In the genomic region with DNA sequence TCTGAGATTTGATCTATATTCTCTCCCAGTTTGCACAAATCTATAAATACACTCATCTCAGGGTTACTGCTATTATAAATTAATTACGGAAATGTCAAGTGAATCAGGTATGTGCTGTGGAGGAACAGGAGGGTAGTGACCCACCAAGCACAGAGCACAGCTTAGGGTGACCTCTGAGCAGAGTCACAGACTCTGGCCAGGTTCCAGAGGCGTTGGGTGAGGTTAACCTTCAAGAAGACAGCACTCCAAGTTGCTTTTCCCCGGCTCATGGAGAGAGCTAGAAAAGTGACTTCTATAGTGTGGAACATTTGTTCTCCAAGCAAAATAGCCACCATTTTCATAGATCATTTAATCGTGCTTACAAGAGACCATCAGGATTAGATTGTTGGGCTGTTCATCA, we compare ENCODE assay signal across 22 mouse cellular contexts.
DNase-seq lines count a peak whose midpoint lies in the region; ATAC-seq and TF ChIP-seq lines count a peak whose summit lies in the region.
"Had no signal": no experiment of that assay in that cellular context is flagged by ENCODE, and none has a peak within 500 bp of the region (broad histone marks: within the 10 kb centered on the region; RNA-seq: fewer than 3 reads in every experiment).

No protein-coding gene starts in this region.

- no peak overlapping the region for H3K27ac ChIP-seq in kidney, adult 2 months (ENCODE audit: insufficient read depth, low read depth, low read length)
- H3K27ac ChIP-seq in kidney, embryonic 16.5 days (ENCODE audit: low read length): no peak overlapping the region
- H3K27ac ChIP-seq in stomach, postnatal 0 days (replicated peaks): no peak overlapping the region
- H3K27ac ChIP-seq: embryonic facial prominence, embryonic 12.5 days; forebrain, embryonic 12.5 days; hindbrain, embryonic 15.5 days; limb, embryonic 15.5 days; liver, embryonic 15.5 days; lung, embryonic 15.5 days; stomach, embryonic 15.5 days had no signal

- no peak for TF ChIP-seq POLR2A in kidney, adult 2 months (IDR thresholded peaks at IDR 0.05; ENCODE audit: low read depth, low read length)

- H3K9ac ChIP-seq in kidney, embryonic 16.5 days (replicated peaks; ENCODE audit: low read length): no peak overlapping the region
- H3K9ac ChIP-seq in stomach, postnatal 0 days (ENCODE audit: low read length): no peak overlapping the region
- H3K9ac ChIP-seq: embryonic facial prominence, embryonic 12.5 days; forebrain, embryonic 12.5 days; hindbrain, embryonic 15.5 days; limb, embryonic 15.5 days; liver, embryonic 15.5 days; lung, embryonic 15.5 days; stomach, embryonic 15.5 days had no signal

- no peak for TF ChIP-seq CTCF in kidney, adult 2 months (conservative IDR thresholded peaks at IDR 0.05; ENCODE audit: insufficient read depth, insufficient read length, low read depth, low read length)
- TF ChIP-seq CTCF in stomach, postnatal 0 days (IDR thresholded peaks at IDR 0.05; ENCODE audit: low read depth): no peak

- ATAC-seq in kidney, embryonic 16.5 days (ENCODE audit: low FRiP score, low TSS enrichment): no peak
- 0 out of 2 replicates have a peak, but pooled peaks have one; percentile 24 for ATAC-seq in stomach, postnatal 0 days (ENCODE audit: low FRiP score, low TSS enrichment)

- peaks cover 4% of the 10 kb centered on the region; the same call in 1 of the 2 replicates for H3K4me1 ChIP-seq in kidney, adult 2 months (ENCODE audit: control insufficient read depth, insufficient read depth, low read length)
- peaks cover 14% of the 10 kb centered on the region for H3K4me1 ChIP-seq in kidney, embryonic 16.5 days (ENCODE audit: insufficient read depth, low read length)
- no peaks in the 10 kb centered on the region; the same call in 1 of the 2 replicates for H3K4me1 ChIP-seq in stomach, postnatal 0 days (replicated peaks; ENCODE audit: control insufficient read depth, insufficient read depth)
- H3K4me1 ChIP-seq: liver, embryonic 15.5 days; stomach, embryonic 15.5 days had no signal

- DNase-seq in kidney, adult 2 months: peak; percentile 54
- DNase-seq in adrenal gland, adult 8-10 months: peak; percentile 26
- DNase-seq in kidney, adult 9 months: peak; percentile 45
- DNase-seq in stomach, postnatal 0 days (ENCODE audit: low spot score): no peak
- no peak for DNase-seq in thymus, postnatal 14 days
- DNase-seq in spleen, postnatal 10 days (ENCODE audit: low spot score in 2 of 2): no peak
- DNase-seq: cerebellum, adult 11-12 months; cerebellum, postnatal 10 days; left cerebral cortex, postnatal 4 days; lung, postnatal 4 days; midbrain, embryonic 14.5 days; right cerebral cortex, adult 18-20 months; right cerebral cortex, postnatal 4 days; thymus, adult 18-20 months had no signal

- H3K27me3 ChIP-seq in kidney, adult 2 months (replicated peaks; ENCODE audit: control insufficient read depth, insufficient read depth, low read length): no peaks in the 10 kb centered on the region
- 0 out of 2 replicates have a peak, but pooled peaks cover 3% of the 10 kb centered on the region for H3K27me3 ChIP-seq in kidney, embryonic 16.5 days (ENCODE audit: insufficient read depth, low read length)
- no peaks in the 10 kb centered on the region for H3K27me3 ChIP-seq in stomach, postnatal 0 days (ENCODE audit: control insufficient read depth, insufficient read depth, low read length)
- H3K27me3 ChIP-seq: embryonic facial prominence, embryonic 12.5 days; hindbrain, embryonic 15.5 days; liver, embryonic 15.5 days; lung, embryonic 15.5 days; stomach, embryonic 15.5 days had no signal

- H3K4me3 ChIP-seq in kidney, adult 2 months (ENCODE audit: insufficient read depth, low read depth, low read length): no peak overlapping the region
- H3K4me3 ChIP-seq in kidney, embryonic 16.5 days (ENCODE audit: low read length): no peak overlapping the region
- H3K4me3 ChIP-seq in stomach, postnatal 0 days (ENCODE audit: low read depth, low read length): no peak overlapping the region
- H3K4me3 ChIP-seq: embryonic facial prominence, embryonic 12.5 days; forebrain, embryonic 12.5 days; hindbrain, embryonic 15.5 days; limb, embryonic 15.5 days; liver, embryonic 15.5 days; lung, embryonic 15.5 days; stomach, embryonic 15.5 days had no signal

- no peak overlapping the region for H3K4me2 ChIP-seq in kidney, embryonic 16.5 days (replicated peaks; ENCODE audit: low read depth, low read length)
- H3K4me2 ChIP-seq in stomach, postnatal 0 days (replicated peaks; ENCODE audit: low read depth): no peak overlapping the region
- H3K4me2 ChIP-seq: embryonic facial prominence, embryonic 12.5 days; forebrain, embryonic 12.5 days; hindbrain, embryonic 15.5 days; limb, embryonic 15.5 days; liver, embryonic 15.5 days; lung, embryonic 15.5 days; stomach, embryonic 15.5 days had no signal

- H3K9me3 ChIP-seq in kidney, embryonic 16.5 days (ENCODE audit: low read length): no peaks in the 10 kb centered on the region
- no peaks in the 10 kb centered on the region for H3K9me3 ChIP-seq in stomach, postnatal 0 days (ENCODE audit: control insufficient read depth, low read length)
- H3K9me3 ChIP-seq: embryonic facial prominence, embryonic 12.5 days; forebrain, embryonic 12.5 days; hindbrain, embryonic 15.5 days; limb, embryonic 15.5 days; liver, embryonic 15.5 days; lung, embryonic 15.5 days; stomach, embryonic 15.5 days had no signal

- no peak for TF ChIP-seq EP300 in stomach, postnatal 0 days (optimal IDR thresholded peaks at IDR 0.05)

- 45% methylated on average over 4 of the region's 4 CpGs for WGBS in kidney, adult 2 months
- WGBS in kidney, embryonic 16.5 days: 60% methylated on average over 4 of the region's 4 CpGs
- WGBS in stomach, postnatal 0 days: 79% methylated on average over 4 of the region's 4 CpGs

- H3K36me3 ChIP-seq in kidney, adult 2 months (ENCODE audit: control insufficient read depth, insufficient read depth, low read length): no peaks in the 10 kb centered on the region
- no peaks in the 10 kb centered on the region for H3K36me3 ChIP-seq in kidney, embryonic 16.5 days (ENCODE audit: insufficient read depth, low read length)
- no peaks in the 10 kb centered on the region for H3K36me3 ChIP-seq in stomach, postnatal 0 days (ENCODE audit: control insufficient read depth, insufficient read depth, low read length)
- H3K36me3 ChIP-seq: embryonic facial prominence, embryonic 12.5 days; forebrain, embryonic 12.5 days; hindbrain, embryonic 15.5 days; limb, embryonic 15.5 days; liver, embryonic 15.5 days; lung, embryonic 15.5 days; stomach, embryonic 15.5 days had no signal

Comparison
In these comparisons a context has a peak if more than half of its experiments do, and no peak if none do; other contexts are left out.
1. DNase-seq: peak in kidney, adult 2 months (single experiment), adrenal gland, adult 8-10 months (single experiment) and kidney, adult 9 months (single experiment); none in stomach, postnatal 0 days (single experiment), thymus, postnatal 14 days (single experiment) and spleen, postnatal 10 days (0 of 2).